Mouse (Mus musculus): ENCODE results near the gene Foxp2.

GRCm38 (mm10) chr6:15370827-15371226 lies 469.7 kb downstream of the Foxp2 start:
- no peak for TF ChIP-seq CTCF (IDR thresholded peaks at IDR 0.05; ENCODE audit: borderline replicate concordance, insufficient read depth, low read depth, low read length)
- no peak for TF ChIP-seq POLR2A (IDR thresholded peaks at IDR 0.05; ENCODE audit: borderline replicate concordance, insufficient read depth, low read length)

Measured in cerebellum, adult 2 months (tissue).